Mouse (Mus musculus) CH12.LX (cell line): Measurements from ENCODE around the gene Adarb1. TPM values are rescaled to one million over a fixed set of nuclear protein-coding genes. Genes with fewer than 3 reads are reported as not detected.

ENCODE experiments used
- DNase-seq: peaks from one replicate; pipeline ENCODE4 v3.0.0-alpha.2; 2013; ENCODE audit errors: extremely low read depth
- H3K27ac ChIP-seq: 2 replicates; pipeline ENCODE4 v1.5.1; 2012; ENCODE audit warnings: low read depth, mild to moderate bottlenecking, control low read depth, moderate library complexity; ENCODE audit not compliant: insufficient read depth
- H3K27me3 ChIP-seq: replicated peaks from 2 replicates; pipeline ENCODE3; 2012; ENCODE audit warnings: inconsistent platforms
- H3K36me3 ChIP-seq, 2 experiments: replicated peaks in 1 of 2; 2 replicates each; pipeline versions ENCODE3 to v1.6.1; 2012; ENCODE audit warnings: inconsistent platforms in 1 of 2, low read length in 1 of 2, mild to moderate bottlenecking in 1 of 2, mixed read lengths in 1 of 2, moderate library complexity in 1 of 2; ENCODE audit not compliant: control insufficient read depth in 1 of 2, insufficient read depth in 1 of 2
- H3K4me1 ChIP-seq, 2 experiments: 2 replicates each; pipeline ENCODE4 v1.6.1; 2012; ENCODE audit warnings: inconsistent platforms in 1 of 2, moderate library complexity in 1 of 2; ENCODE audit not compliant: insufficient read depth in 2 of 2, control insufficient read depth in 1 of 2
- H3K4me2 ChIP-seq: 2 replicates; pipeline ENCODE4 v1.6.1; 2012; ENCODE audit warnings: low read depth, mild to moderate bottlenecking, control low read depth; ENCODE audit not compliant: poor library complexity, insufficient read depth, severe bottlenecking
- H3K4me3 ChIP-seq, 3 experiments: fragments of 150-350 bp in 1 of 3; sonication (generic) in 1 of 3; replicated peaks in 1 of 3; 2 replicates each; pipeline versions ENCODE3 to v1.5.1; 2011 to 2012; ENCODE audit warnings: low read depth in 2 of 3, low read length in 2 of 3, mild to moderate bottlenecking in 2 of 3, moderate library complexity in 2 of 3, control low read depth in 1 of 3, improper control_type of control experiment in 1 of 3, inconsistent platforms in 1 of 3, mixed read lengths in 1 of 3; ENCODE audit not compliant: poor library complexity in 1 of 3
- H3K79me2 ChIP-seq: replicated peaks from 2 replicates; pipeline ENCODE4 v1.6.1; 2012; ENCODE audit warnings: mild to moderate bottlenecking, moderate library complexity; ENCODE audit not compliant: control insufficient read depth, poor library complexity, insufficient read depth, severe bottlenecking; ENCODE audit errors: extremely low read depth
- H3K9ac ChIP-seq: 2 replicates; pipeline ENCODE4 v1.6.1; 2012; ENCODE audit warnings: low read depth, mild to moderate bottlenecking, control low read depth, moderate library complexity; ENCODE audit not compliant: insufficient read depth
- H3K9me3 ChIP-seq: replicated peaks from 2 replicates; pipeline ENCODE3; 2012; ENCODE audit warnings: low read length, inconsistent platforms, mixed read lengths
- CHD1 ChIP-seq: IDR thresholded peaks from 2 replicates; pipeline ENCODE4 v1.6.1; 2012; ENCODE audit warnings: low read depth, low read length, improper control_type of control experiment, inconsistent platforms
- CHD2 ChIP-seq: IDR thresholded peaks from 2 replicates; pipeline ENCODE4 v1.6.1; 2011; ENCODE audit warnings: low read length, improper control_type of control experiment
- CTCF ChIP-seq, 2 experiments: IDR thresholded peaks in 1 of 2; conservative IDR thresholded peaks in 1 of 2; 2 replicates each; pipeline ENCODE4 v1.5.1; 2011 to 2012; ENCODE audit warnings: low read depth in 2 of 2, low read length in 2 of 2, improper control_type of control experiment in 1 of 2, inconsistent platforms in 1 of 2, mild to moderate bottlenecking in 1 of 2, moderate library complexity in 1 of 2
- EP300 ChIP-seq: IDR thresholded peaks from 2 replicates; pipeline ENCODE4 v1.6.1; 2011; ENCODE audit warnings: low read length, improper control_type of control experiment
- GABPA ChIP-seq: IDR thresholded peaks from 2 replicates; pipeline ENCODE4 v1.6.1; 2012; ENCODE audit warnings: low read depth, low read length, improper control_type of control experiment, inconsistent platforms; ENCODE audit not compliant: insufficient replicate concordance
- HCFC1 ChIP-seq: IDR thresholded peaks from 2 replicates; pipeline ENCODE4 v1.6.1; 2012; ENCODE audit warnings: low read depth, mild to moderate bottlenecking, inconsistent platforms, low read length, improper control_type of control experiment
- JUN ChIP-seq: IDR thresholded peaks from 2 replicates; pipeline ENCODE4 v1.6.1; 2011; ENCODE audit warnings: low read depth, mild to moderate bottlenecking, low read length, improper control_type of control experiment, moderate library complexity; ENCODE audit not compliant: insufficient read depth
- MXI1 ChIP-seq: IDR thresholded peaks from 2 replicates; pipeline ENCODE4 v1.6.1; 2011; ENCODE audit warnings: mild to moderate bottlenecking, low read depth, low read length, improper control_type of control experiment
- MYC ChIP-seq: IDR thresholded peaks from 2 replicates; pipeline ENCODE4 v1.6.1; 2011; ENCODE audit warnings: low read depth, mild to moderate bottlenecking, improper control_type of control experiment, low read length
- NELFE ChIP-seq: IDR thresholded peaks from 2 replicates; pipeline ENCODE4 v1.6.1; 2011; ENCODE audit warnings: low read depth, low read length, improper control_type of control experiment
- TBP ChIP-seq: conservative IDR thresholded peaks from 2 replicates; pipeline ENCODE4 v1.6.1; 2011; ENCODE audit warnings: low read depth, low read length, improper control_type of control experiment
- TCF12 ChIP-seq: IDR thresholded peaks from 2 replicates; pipeline ENCODE4 v1.6.1; 2014; ENCODE audit warnings: low read depth, mild to moderate bottlenecking, inconsistent platforms, low read length, improper control_type of control experiment
- UBTF ChIP-seq: IDR thresholded peaks from 2 replicates; pipeline ENCODE4 v1.6.1; 2012; ENCODE audit warnings: low read depth, mild to moderate bottlenecking, inconsistent platforms, low read length, improper control_type of control experiment, moderate library complexity
- USF2 ChIP-seq: conservative IDR thresholded peaks from 2 replicates; pipeline ENCODE4 v1.6.1; 2011; ENCODE audit warnings: low read depth, low read length, improper control_type of control experiment
- ZKSCAN1 ChIP-seq: IDR thresholded peaks from 2 replicates; pipeline ENCODE4 v1.6.1; 2012; ENCODE audit warnings: low read depth, inconsistent platforms, low read length, improper control_type of control experiment, borderline replicate concordance
- ZNF384 ChIP-seq: IDR thresholded peaks from 2 replicates; pipeline ENCODE4 v1.6.1; 2012; ENCODE audit warnings: low read depth, low read length, improper control_type of control experiment, inconsistent platforms
- dilution Hi-C: fragments of 300-500 bp; cut with MboI; formaldehyde crosslinking; loops from 2 replicates; pipeline ENCODE4 v1.14.3; 2020; ENCODE audit warnings: low sequenced_read_pairs; ENCODE audit not compliant: extremely low pct_unique_long_range_greater_than_20kb, extremely low pct_ligation_motif_present
- in situ Hi-C: fragments of 300-500 bp; cut with MboI; formaldehyde crosslinking; loops from 3 replicates; pipeline ENCODE4 v1.14.3; 2019; ENCODE audit warnings: low sequenced_read_pairs, low pct_ligation_motif_present, low pct_unique_long_range_greater_than_20kb, mixed read lengths
- polyA plus RNA-seq: library from polyadenylated mRNA; unstranded; fragments of >175 nt; gene quantifications from 2 replicates; pipeline ENCODE4 v1.2.1, GENCODE M21; 2012; ENCODE audit warnings: low read depth; ENCODE audit not compliant: insufficient read length
- total RNA-seq, 2 experiments: library from RNA; depleted of rRNA; stranded (reverse); fragments of 300-350 nt in 1 of 2; fragments of >200 nt in 1 of 2; gene quantifications; 2 replicates each; pipeline ENCODE4 v1.2.3; 2012 to 2014

Adarb1 gene
- total and polyA plus RNA-seq, 3 experiments, result 1.7 to 3.5 (median 2.4) TPM

DNA sequence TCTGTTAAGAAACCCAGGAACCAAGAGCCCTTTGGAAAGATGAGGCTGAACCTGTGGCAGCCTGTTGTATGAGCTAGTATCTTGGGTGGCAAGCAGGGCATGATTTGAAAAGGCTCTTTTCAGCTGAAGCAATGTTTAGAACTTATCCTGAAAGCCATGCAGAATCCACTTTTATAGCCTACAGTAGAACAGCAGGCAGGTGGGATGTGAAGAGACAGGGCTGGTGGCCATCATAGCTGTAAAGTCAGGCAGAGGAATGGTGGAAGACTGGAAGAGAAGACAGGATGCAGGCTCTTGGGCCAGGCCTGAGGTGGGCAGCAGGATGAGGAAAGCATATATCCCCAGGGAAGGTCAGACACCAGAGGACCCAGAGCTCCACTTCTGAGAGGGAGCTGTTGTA lies 76.4 kb downstream of the Adarb1 start:
- no peak overlapping the region for H3K4me3 ChIP-seq
- H3K27ac ChIP-seq, result no peak overlapping the region
- no peak overlapping the region for H3K4me2 ChIP-seq
- no peaks in the 10 kb centered on the region for H3K9me3 ChIP-seq
- TF ChIP-seq TCF12, result no peak
- no peak for TF ChIP-seq MYC
- no peaks in the 10 kb centered on the region for H3K79me2 ChIP-seq
- no peak overlapping the region for H3K9ac ChIP-seq
- DNase-seq, result no peak
- dilution Hi-C loops (no loop called here), in situ Hi-C loops (no loop called here)
- H3K27me3 ChIP-seq, result no peaks in the 10 kb centered on the region
- H3K36me3 ChIP-seq, result no peaks in the 10 kb centered on the region
- H3K4me1 ChIP-seq, result no peaks in the 10 kb centered on the region

GRCm38 (mm10) chr10:77341059-77341458 lies 77.0 kb downstream of the Adarb1 start:
- dilution Hi-C loops, result no loop called here
- DNase-seq, result no peak
- no peaks in the 10 kb centered on the region for H3K4me1 ChIP-seq
- H3K4me3 ChIP-seq, result no peak overlapping the region
- no peak overlapping the region for H3K27ac ChIP-seq
- H3K27me3 ChIP-seq, result no peaks in the 10 kb centered on the region
- TF ChIP-seq NELFE, result no peak
- no peak for TF ChIP-seq ZKSCAN1
- TF ChIP-seq EP300, result no peak
- no peak for TF ChIP-seq CHD1
- TF ChIP-seq ZNF384, result no peak
- TF ChIP-seq CTCF (conservative IDR thresholded peaks at IDR 0.05 in 1 of 2, IDR thresholded peaks at IDR 0.05 in 1 of 2; ENCODE audit: low read depth in 2 of 2, low read length in 2 of 2), result no peak
- no peak for TF ChIP-seq MYC
- no peak for TF ChIP-seq TBP
- TF ChIP-seq UBTF, result no peak
- no peak for TF ChIP-seq USF2
- TF ChIP-seq MXI1, result no peak
- TF ChIP-seq JUN, result no peak
- no peak for TF ChIP-seq GABPA
- no peak for TF ChIP-seq CHD2
- no peak for TF ChIP-seq HCFC1
- H3K79me2 ChIP-seq, result no peaks in the 10 kb centered on the region
- H3K9me3 ChIP-seq, result no peaks in the 10 kb centered on the region
- in situ Hi-C loops, result no loop called here
- no peaks in the 10 kb centered on the region for H3K36me3 ChIP-seq
- no peak overlapping the region for H3K4me2 ChIP-seq
- no peak overlapping the region for H3K9ac ChIP-seq
